Mouse (Mus musculus) forebrain, postnatal 0 days (tissue): ENCODE data around the gene Tfap4. TPM values are rescaled to one million over a fixed set of nuclear protein-coding genes. Genes with fewer than 3 reads are reported as not detected.
"Not testable (repeated sequence)": the region's sequence is repeated elsewhere in the genome, so short reads cannot be mapped to it uniquely, and the experiment has no call there.

Experiments used
- ATAC-seq: fragments of 200-750 bp; cut with Nextera tagmentation; 2 replicates; pipeline ENCODE4 v1.8.0; 2017; ENCODE audit warnings: mild to moderate bottlenecking, moderate library complexity
- DNase-seq: peaks from one replicate; pipeline ENCODE4 v3.0.0-alpha.2; 2015
- H3K27ac ChIP-seq: fragments of 300-500 bp; sonication (generic); 2 replicates; pipeline ENCODE4 v1.5.1; 2014; ENCODE audit warnings: low read depth, mild to moderate bottlenecking, antibody characterized with exemption, low read length, moderate library complexity, mixed read lengths
- H3K27me3 ChIP-seq: fragments of 300-500 bp; sonication (generic); 2 replicates; pipeline ENCODE4 v1.6.1; 2014; ENCODE audit warnings: mild to moderate bottlenecking, low read length, mixed read lengths; ENCODE audit not compliant: insufficient read depth
- H3K36me3 ChIP-seq: fragments of 300-500 bp; sonication (generic); 2 replicates; pipeline ENCODE4 v1.6.1; 2014; ENCODE audit warnings: mild to moderate bottlenecking, moderate library complexity; ENCODE audit not compliant: insufficient read depth
- H3K4me1 ChIP-seq: fragments of 300-500 bp; sonication (generic); 2 replicates; pipeline ENCODE4 v1.6.1; 2014; ENCODE audit warnings: antibody characterized with exemption; ENCODE audit not compliant: insufficient read depth
- H3K4me2 ChIP-seq: fragments of 300-500 bp; sonication (generic); 2 replicates; pipeline ENCODE4 v1.6.1; 2014; ENCODE audit warnings: low read depth, mild to moderate bottlenecking, moderate library complexity
- H3K4me3 ChIP-seq: fragments of 300-500 bp; sonication (generic); 2 replicates; pipeline ENCODE4 v1.5.1; 2014; ENCODE audit warnings: low read depth, low read length, mixed read lengths
- H3K9ac ChIP-seq: fragments of 300-500 bp; sonication (generic); 2 replicates; pipeline ENCODE4 v1.6.1; 2014; ENCODE audit warnings: mild to moderate bottlenecking
- H3K9me3 ChIP-seq: fragments of 300-500 bp; sonication (generic); 2 replicates; pipeline ENCODE4 v1.6.1; 2016; ENCODE audit warnings: low read length
- CTCF ChIP-seq: sonication (generic); IDR thresholded peaks from 2 replicates; pipeline ENCODE4 v1.5.1; 2016; ENCODE audit warnings: antibody characterized with exemption, control low read depth, low read depth
- WGBS: fragments of 180-500 bp; shearing (Covaris S2); extraction: QIAGEN DNeasy Blood & Tissue Kit; methylation state at CpG from one replicate; pipeline ENCODE4 v1.1.7; 2014; 5-methylcytosine and 5-hydroxymethylcytosine counted together
- polyA plus RNA-seq: library from polyadenylated mRNA; unstranded; fragments of >200 nt; fragmentation: Nextera tagmentation; extraction: Ambion mirVana; gene quantifications from 2 replicates; pipeline ENCODE4 v1.2.1, GENCODE M21; 2015
- total RNA-seq: library from RNA; depleted of rRNA; stranded (reverse); fragments of >200 nt; gene quantifications from 2 replicates; pipeline ENCODE4 v1.2.3, GENCODE M21; 2014

The Tfap4 gene
- total and polyA plus RNA-seq, 2 experiments from 2014 or later = 8.0 to 10.2 TPM

GRCm38 (mm10) chr16:4537616-4538358 lies 21.9 kb downstream of the Tfap4 start:
- Histone ChIP-seq H3K4me2 (no peak overlapping the region), H3K27me3 (no peaks in the 10 kb centered on the region), H3K9ac (no peak overlapping the region), H3K27ac (no peak overlapping the region), H3K36me3 (no peaks in the 10 kb centered on the region), H3K4me3 (no peak overlapping the region), H3K9me3 (no peaks in the 10 kb centered on the region), H3K4me1 (peaks cover 3% of the 10 kb centered on the region; the same call in 1 of the 2 replicates)
- ATAC-seq = no peak
- 48% methylated on average over 3 of the region's 3 CpGs for WGBS
- DNase-seq = no peak
- no peak for TF ChIP-seq CTCF

- not testable (repeated sequence) for H3K9me3 ChIP-seq, H3K36me3 ChIP-seq, H3K4me3 ChIP-seq, H3K4me1 ChIP-seq, H3K27ac ChIP-seq, H3K27me3 ChIP-seq, H3K4me2 ChIP-seq, H3K9ac ChIP-seq, DNase-seq, ATAC-seq
- 93% methylated on average over 12 of the region's 12 CpGs for WGBS
These were observed 32.3 kb downstream of the Tfap4 start for GRCm38 (mm10) chr16:4527373-4527772.

DNA sequence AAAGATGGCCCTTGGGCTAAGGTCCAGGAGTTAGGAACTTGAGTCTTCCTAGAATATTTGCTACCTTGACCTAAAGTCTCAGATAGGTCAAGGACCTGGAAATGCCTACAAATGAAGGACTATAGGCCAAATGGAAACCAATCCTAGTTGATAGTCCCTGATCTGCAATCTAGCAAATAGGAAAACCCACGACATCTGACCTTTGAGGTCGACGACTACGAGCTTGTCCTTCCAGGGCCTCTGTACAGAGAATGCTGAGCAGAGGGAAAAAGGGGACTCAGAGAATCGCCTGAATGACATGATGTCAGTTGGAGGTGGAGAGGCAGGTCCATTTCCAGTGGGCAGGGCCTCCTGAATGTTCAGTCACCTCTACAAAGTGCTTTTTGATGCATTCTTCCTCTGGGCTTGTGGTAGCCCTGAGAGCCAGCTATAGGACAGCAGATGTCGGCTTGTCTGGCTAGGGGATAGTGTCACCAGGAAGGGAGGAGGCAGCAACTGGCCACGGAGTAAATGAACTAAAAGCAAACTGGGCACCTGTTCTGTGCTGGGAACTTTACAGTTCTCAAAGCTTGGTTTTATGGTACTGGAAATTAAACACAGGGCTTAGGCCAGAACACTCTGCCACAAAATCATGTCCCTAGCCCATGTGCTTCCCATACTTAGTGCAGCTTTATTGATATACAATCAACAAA lies 36.2 kb downstream of the Tfap4 start:
- Histone ChIP-seq H3K4me3 (no peak overlapping the region), H3K27ac (no peak overlapping the region), H3K27me3 (no peaks in the 10 kb centered on the region), H3K9ac (no peak overlapping the region), H3K4me2 (no peak overlapping the region), H3K36me3 (no peaks in the 10 kb centered on the region), H3K4me1 (no peaks in the 10 kb centered on the region), H3K9me3 (no peaks in the 10 kb centered on the region)
- no peak for TF ChIP-seq CTCF
- WGBS = 84% methylated on average over 7 of the region's 7 CpGs
- no peak for DNase-seq
- ATAC-seq = no peak

GRCm38 (mm10) chr16:4522879-4523278 lies 36.8 kb downstream of the Tfap4 start:
- no peaks in the 10 kb centered on the region for H3K27me3 ChIP-seq
- 43% methylated on average over 8 of the region's 8 CpGs for WGBS
- ATAC-seq (no peak), DNase-seq (no peak)
- H3K27ac ChIP-seq = no peak overlapping the region
- TF ChIP-seq CTCF = no peak
- H3K36me3 ChIP-seq = no peaks in the 10 kb centered on the region
- no peaks in the 10 kb centered on the region for H3K9me3 ChIP-seq
- H3K4me2 ChIP-seq = no peak overlapping the region
- no peak overlapping the region for H3K4me3 ChIP-seq
- H3K9ac ChIP-seq = no peak overlapping the region
- no peaks in the 10 kb centered on the region for H3K4me1 ChIP-seq

DNA sequence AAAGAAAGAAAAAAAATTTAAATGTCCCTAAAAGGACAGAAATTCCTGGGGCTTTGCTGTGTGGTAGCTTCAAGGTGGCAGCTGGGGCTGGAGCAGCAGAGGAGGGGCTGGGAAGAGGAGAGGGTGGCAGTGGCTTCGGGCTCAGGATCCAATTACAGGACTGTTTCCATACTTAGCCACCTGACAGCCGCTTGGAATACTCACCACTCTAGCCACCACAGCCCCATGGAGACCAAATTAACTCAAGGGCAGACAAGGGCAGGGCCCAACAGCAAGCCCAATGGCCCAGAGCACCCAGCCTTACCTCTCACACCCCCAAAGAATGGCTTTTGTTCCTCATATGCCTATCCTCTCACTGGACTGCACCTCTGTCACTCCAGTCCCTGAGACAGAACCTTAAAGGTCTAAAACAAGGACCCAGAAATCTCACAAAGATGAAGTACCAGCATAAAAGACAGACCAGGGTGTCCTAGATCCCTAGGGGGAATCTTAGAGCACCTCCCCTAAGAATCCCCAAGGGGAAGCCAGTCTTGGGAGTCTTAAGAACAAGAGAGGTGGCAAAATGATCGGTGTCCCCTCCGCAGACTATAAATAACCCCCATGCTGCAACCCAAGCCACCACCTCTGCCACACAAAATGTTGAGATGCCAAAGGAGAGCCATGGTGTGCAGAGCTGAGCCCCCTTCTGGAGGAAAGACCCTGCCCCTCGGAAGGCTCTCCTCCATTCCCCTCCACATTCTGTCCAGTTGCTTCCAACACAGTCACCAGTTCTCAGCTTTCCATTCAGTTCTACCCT lies 37.7 kb downstream of the Tfap4 start:
- Histone ChIP-seq H3K4me3 (no peak overlapping the region), H3K27ac (no peak overlapping the region), H3K36me3 (no peaks in the 10 kb centered on the region), H3K9me3 (no peaks in the 10 kb centered on the region), H3K27me3 (no peaks in the 10 kb centered on the region), H3K4me1 (no peaks in the 10 kb centered on the region), H3K9ac (no peak overlapping the region), H3K4me2 (no peak overlapping the region)
- ATAC-seq (no peak), DNase-seq (no peak)
- 72% methylated on average over 5 of the region's 5 CpGs for WGBS
- no peak for TF ChIP-seq CTCF

- no peak overlapping the region for H3K27ac ChIP-seq
- H3K4me2 ChIP-seq = no peak overlapping the region
- H3K4me1 ChIP-seq = no peaks in the 10 kb centered on the region
- H3K36me3 ChIP-seq = no peaks in the 10 kb centered on the region
- H3K9me3 ChIP-seq = no peaks in the 10 kb centered on the region
- H3K4me3 ChIP-seq = no peak overlapping the region
- TF ChIP-seq CTCF = no peak
- H3K27me3 ChIP-seq = no peaks in the 10 kb centered on the region
- no peak for DNase-seq
- H3K9ac ChIP-seq = no peak overlapping the region
- ATAC-seq = no peak
- 81% methylated on average over 4 of the region's 4 CpGs for WGBS
These were observed 38.5 kb downstream of the Tfap4 start for GRCm38 (mm10) chr16:4521074-4521667.
